Mouse (Mus musculus): Measurements from ENCODE around the gene Ppil4.

- TF ChIP-seq CTCF (IDR thresholded peaks at IDR 0.05; ENCODE audit: low read depth, low read length) = no peak
- TF ChIP-seq POLR2A (IDR thresholded peaks at IDR 0.05; ENCODE audit: extremely low read depth, insufficient read depth, low read length) = no peak
These were observed 389 bp upstream of the Ppil4 start for GRCm38 (mm10) chr10:7792254-7792750.
